Mouse (Mus musculus) forebrain, postnatal 0 days (tissue): ENCODE data around the gene Cachd1. TPM values are rescaled to one million over a fixed set of nuclear protein-coding genes. Genes with fewer than 3 reads are reported as not detected.

Source experiments
- ATAC-seq: fragments of 200-750 bp; cut with Nextera tagmentation; 2 replicates; pipeline ENCODE4 v1.8.0; 2017; ENCODE audit warnings: mild to moderate bottlenecking, moderate library complexity
- DNase-seq: peaks from one replicate; pipeline ENCODE4 v3.0.0-alpha.2; 2015
- H3K27ac ChIP-seq: fragments of 300-500 bp; sonication (generic); 2 replicates; pipeline ENCODE4 v1.5.1; 2014; ENCODE audit warnings: low read depth, mild to moderate bottlenecking, antibody characterized with exemption, low read length, moderate library complexity, mixed read lengths
- H3K27me3 ChIP-seq: fragments of 300-500 bp; sonication (generic); 2 replicates; pipeline ENCODE4 v1.6.1; 2014; ENCODE audit warnings: mild to moderate bottlenecking, low read length, mixed read lengths; ENCODE audit not compliant: insufficient read depth
- H3K36me3 ChIP-seq: fragments of 300-500 bp; sonication (generic); 2 replicates; pipeline ENCODE4 v1.6.1; 2014; ENCODE audit warnings: mild to moderate bottlenecking, moderate library complexity; ENCODE audit not compliant: insufficient read depth
- H3K4me1 ChIP-seq: fragments of 300-500 bp; sonication (generic); 2 replicates; pipeline ENCODE4 v1.6.1; 2014; ENCODE audit warnings: antibody characterized with exemption; ENCODE audit not compliant: insufficient read depth
- H3K4me2 ChIP-seq: fragments of 300-500 bp; sonication (generic); 2 replicates; pipeline ENCODE4 v1.6.1; 2014; ENCODE audit warnings: low read depth, mild to moderate bottlenecking, moderate library complexity
- H3K4me3 ChIP-seq: fragments of 300-500 bp; sonication (generic); 2 replicates; pipeline ENCODE4 v1.5.1; 2014; ENCODE audit warnings: low read depth, low read length, mixed read lengths
- H3K9ac ChIP-seq: fragments of 300-500 bp; sonication (generic); 2 replicates; pipeline ENCODE4 v1.6.1; 2014; ENCODE audit warnings: mild to moderate bottlenecking
- H3K9me3 ChIP-seq: fragments of 300-500 bp; sonication (generic); 2 replicates; pipeline ENCODE4 v1.6.1; 2016; ENCODE audit warnings: low read length
- CTCF ChIP-seq: sonication (generic); IDR thresholded peaks from 2 replicates; pipeline ENCODE4 v1.5.1; 2016; ENCODE audit warnings: antibody characterized with exemption, control low read depth, low read depth
- WGBS: fragments of 180-500 bp; shearing (Covaris S2); extraction: QIAGEN DNeasy Blood & Tissue Kit; methylation state at CpG from one replicate; pipeline ENCODE4 v1.1.7; 2014; 5-methylcytosine and 5-hydroxymethylcytosine counted together
- polyA plus RNA-seq: library from polyadenylated mRNA; unstranded; fragments of >200 nt; fragmentation: Nextera tagmentation; extraction: Ambion mirVana; gene quantifications from 2 replicates; pipeline ENCODE4 v1.2.1, GENCODE M21; 2015
- total RNA-seq: library from RNA; depleted of rRNA; stranded (reverse); fragments of >200 nt; gene quantifications from 2 replicates; pipeline ENCODE4 v1.2.3, GENCODE M21; 2014

Gene Cachd1
- total and polyA plus RNA-seq, 2 experiments from 2014 or later, result 12.9 to 16.9 TPM

DNA sequence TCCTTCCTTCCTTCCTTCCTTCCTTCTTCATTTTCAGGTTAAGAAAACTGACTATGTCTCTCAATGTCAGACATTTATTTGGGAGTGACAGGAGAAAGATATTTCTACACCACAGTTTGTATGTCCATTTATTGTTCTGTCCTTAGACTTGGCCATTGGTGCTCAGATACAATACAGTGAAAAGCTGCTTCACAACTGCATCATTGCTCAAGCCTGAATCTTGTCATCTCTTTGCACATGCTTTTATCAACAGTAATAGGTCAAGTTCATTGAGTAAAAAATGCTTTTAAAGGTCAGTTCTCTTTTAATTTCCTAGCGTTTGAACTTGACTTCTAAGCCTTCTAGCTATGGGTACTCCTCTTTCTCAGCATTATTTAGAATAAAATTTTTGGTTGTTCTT is 141.0 kb downstream of the Cachd1 start:
- ATAC-seq (no peak), DNase-seq (no peak)
- Histone ChIP-seq H3K9ac (no peak overlapping the region), H3K4me1 (peaks cover 9% of the 10 kb centered on the region; the same call in 1 of the 2 replicates), H3K36me3 (no peaks in the 10 kb centered on the region; the same call in 1 of the 2 replicates), H3K27me3 (no peaks in the 10 kb centered on the region), H3K27ac (no peak overlapping the region), H3K9me3 (no peaks in the 10 kb centered on the region), H3K4me3 (no peak overlapping the region), H3K4me2 (no peak overlapping the region)
- WGBS, result 94% methylated on average over 1 of the region's 1 CpGs
- TF ChIP-seq CTCF, result no peak

DNA sequence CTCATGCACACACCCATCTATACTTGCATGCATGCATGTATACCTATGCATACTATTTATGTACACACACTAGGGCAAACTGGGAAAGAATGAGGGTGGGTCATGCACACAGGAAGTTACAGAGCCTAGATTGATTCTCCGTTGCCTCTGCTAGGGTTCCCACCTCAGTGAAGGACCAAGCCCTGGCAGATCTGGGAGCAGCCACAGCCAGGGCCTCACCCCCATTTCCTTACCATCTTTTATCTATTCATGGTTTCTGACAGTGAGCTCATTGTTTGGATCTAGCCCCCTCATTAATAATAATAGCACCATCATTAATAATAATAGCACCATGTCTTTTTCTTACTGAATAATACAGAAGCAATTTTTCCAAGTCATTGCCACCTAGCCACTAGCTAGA is 143.9 kb downstream of the Cachd1 start:
- no peak overlapping the region for H3K9ac ChIP-seq
- H3K36me3 ChIP-seq, result no peaks in the 10 kb centered on the region; the same call in 1 of the 2 replicates
- DNase-seq, result no peak
- H3K27ac ChIP-seq, result no peak overlapping the region
- no peaks in the 10 kb centered on the region for H3K27me3 ChIP-seq
- ATAC-seq, result no peak
- no peaks in the 10 kb centered on the region for H3K9me3 ChIP-seq
- TF ChIP-seq CTCF, result no peak
- no peak overlapping the region for H3K4me2 ChIP-seq
- 46% methylated on average over 1 of the region's 1 CpGs for WGBS
- H3K4me1 ChIP-seq, result peaks cover 9% of the 10 kb centered on the region; the same call in 1 of the 2 replicates
- H3K4me3 ChIP-seq, result no peak overlapping the region

DNA sequence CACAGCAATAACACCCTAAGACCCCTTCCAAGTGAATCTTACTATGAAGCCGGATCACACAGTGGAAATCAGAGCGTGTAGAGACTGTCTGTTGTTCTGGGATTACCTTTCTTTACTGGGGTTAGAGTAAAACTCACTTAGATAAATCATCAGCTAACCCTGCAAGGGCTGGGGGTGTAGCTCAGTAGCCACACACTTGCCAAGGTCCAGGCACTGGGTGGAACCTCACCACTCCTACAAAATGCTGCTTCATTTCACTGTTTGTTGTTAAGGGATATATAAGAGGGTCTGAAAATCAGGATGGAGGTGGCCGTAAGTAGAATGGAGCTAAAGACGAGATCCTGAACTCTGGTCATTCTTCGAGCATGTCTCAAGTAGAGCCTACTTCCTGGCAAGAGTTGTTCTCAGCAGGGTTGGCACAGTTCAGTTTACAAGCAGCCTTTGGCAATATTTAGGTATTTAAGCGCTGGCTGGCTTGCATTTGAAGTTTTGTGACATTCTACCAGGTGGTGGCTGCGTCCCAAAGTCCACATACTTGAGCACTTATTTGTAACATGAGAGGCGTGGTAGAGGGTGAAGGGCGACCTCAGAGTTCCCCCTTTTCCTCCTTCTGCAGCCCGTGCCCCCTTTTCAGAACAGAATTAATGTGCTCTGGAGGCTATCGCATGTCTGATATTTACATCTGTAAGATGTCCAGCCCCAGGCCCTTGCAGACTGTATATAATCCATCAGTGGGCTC is 146.5 kb downstream of the Cachd1 start:
- H3K4me1 ChIP-seq, result peaks cover 9% of the 10 kb centered on the region; the same call in 1 of the 2 replicates
- no peak overlapping the region for H3K27ac ChIP-seq
- no peaks in the 10 kb centered on the region for H3K27me3 ChIP-seq
- H3K36me3 ChIP-seq, result no peaks in the 10 kb centered on the region; the same call in 1 of the 2 replicates
- ATAC-seq (no peak), DNase-seq (no peak)
- no peak overlapping the region for H3K9ac ChIP-seq
- 73% methylated on average over 11 of the region's 11 CpGs for WGBS
- H3K4me3 ChIP-seq, result no peak overlapping the region
- no peak for TF ChIP-seq CTCF
- H3K4me2 ChIP-seq, result no peak overlapping the region
- H3K9me3 ChIP-seq, result no peaks in the 10 kb centered on the region

DNA sequence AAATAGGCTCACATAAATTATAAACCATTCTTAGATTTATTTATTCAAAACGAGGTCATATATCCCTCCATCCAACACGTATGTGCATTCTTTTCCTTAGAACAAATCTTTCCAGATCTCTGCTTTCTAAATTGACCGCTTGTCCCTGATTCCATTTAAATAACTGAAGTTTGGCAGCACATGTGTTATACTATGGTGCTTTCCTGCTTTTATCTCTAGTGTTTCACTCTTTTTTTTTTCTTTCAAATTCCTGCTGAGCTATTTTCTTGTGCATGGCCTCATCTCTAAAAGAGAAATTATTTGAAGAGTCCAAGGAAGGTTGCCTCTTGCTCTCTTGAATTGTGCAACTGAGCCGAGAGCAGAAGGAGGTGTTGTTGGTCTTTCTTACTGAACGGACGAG is 147.1 kb downstream of the Cachd1 start:
- WGBS, result 65% methylated on average over 6 of the region's 6 CpGs
- no peak for ATAC-seq

DNA sequence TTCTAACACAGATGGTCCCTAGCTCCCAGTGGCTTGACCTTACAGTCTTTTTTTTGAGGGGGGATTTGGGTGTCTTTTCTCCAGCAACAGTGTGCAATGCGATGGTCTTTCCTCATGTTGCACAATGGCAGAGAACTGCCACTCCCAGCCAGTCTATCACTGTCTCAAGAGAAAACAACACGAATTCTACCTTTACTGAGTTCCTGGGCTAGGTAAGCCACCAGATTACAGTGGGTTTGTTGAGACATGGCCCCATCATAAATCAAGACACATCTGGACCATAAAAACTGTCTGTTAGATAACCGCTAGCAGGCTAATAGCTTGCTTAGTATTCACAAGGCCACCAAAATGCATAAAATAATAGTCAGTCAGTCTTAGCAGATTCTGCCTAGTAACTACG is 147.8 kb downstream of the Cachd1 start:
- no peak overlapping the region for H3K9ac ChIP-seq
- H3K4me1 ChIP-seq, result peaks cover 9% of the 10 kb centered on the region; the same call in 1 of the 2 replicates
- TF ChIP-seq CTCF, result no peak
- H3K4me3 ChIP-seq, result no peak overlapping the region
- no peaks in the 10 kb centered on the region for H3K9me3 ChIP-seq
- no peaks in the 10 kb centered on the region for H3K27me3 ChIP-seq
- H3K4me2 ChIP-seq, result no peak overlapping the region
- ATAC-seq (no peak), DNase-seq (no peak)
- H3K36me3 ChIP-seq, result no peaks in the 10 kb centered on the region; the same call in 1 of the 2 replicates
- 92% methylated on average over 4 of the region's 4 CpGs for WGBS
- H3K27ac ChIP-seq, result no peak overlapping the region

More for the DNA sequence above, 147.1 kb downstream of the Cachd1 start:
- no peak for DNase-seq
- no peak for TF ChIP-seq CTCF
- H3K36me3 ChIP-seq, result no peaks in the 10 kb centered on the region; the same call in 1 of the 2 replicates
- no peaks in the 10 kb centered on the region for H3K9me3 ChIP-seq
- no peak overlapping the region for H3K4me2 ChIP-seq
- H3K9ac ChIP-seq, result no peak overlapping the region
- H3K4me1 ChIP-seq, result peaks cover 9% of the 10 kb centered on the region; the same call in 1 of the 2 replicates
- no peaks in the 10 kb centered on the region for H3K27me3 ChIP-seq
- no peak overlapping the region for H3K27ac ChIP-seq
- no peak overlapping the region for H3K4me3 ChIP-seq

DNA sequence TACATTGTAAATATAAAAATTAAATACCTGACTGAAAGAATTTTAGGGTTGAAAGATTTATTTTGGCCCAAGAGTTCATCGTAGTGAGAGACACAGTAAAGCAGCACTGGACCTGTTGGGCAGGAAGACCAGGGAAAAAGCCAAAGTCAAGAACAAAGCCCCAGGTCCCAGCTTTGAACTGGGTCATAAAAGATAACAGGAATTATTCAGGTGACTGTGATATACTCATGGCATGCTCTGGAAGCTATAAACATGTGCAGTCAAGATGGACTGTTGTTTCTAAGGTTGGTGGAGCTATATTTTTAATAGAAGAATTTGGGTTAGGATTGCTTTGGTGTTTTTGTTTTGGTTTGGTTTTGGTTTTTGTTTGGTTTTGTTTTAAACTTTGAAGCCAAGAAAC is 148.7 kb downstream of the Cachd1 start:
- WGBS, result 93% methylated on average over 1 of the region's 1 CpGs
- Histone ChIP-seq H3K27ac (no peak overlapping the region), H3K4me1 (peaks cover 9% of the 10 kb centered on the region; the same call in 1 of the 2 replicates), H3K27me3 (no peaks in the 10 kb centered on the region), H3K9me3 (no peaks in the 10 kb centered on the region), H3K9ac (no peak overlapping the region), H3K4me3 (no peak overlapping the region), H3K4me2 (no peak overlapping the region), H3K36me3 (no peaks in the 10 kb centered on the region; the same call in 1 of the 2 replicates)
- DNase-seq, result no peak
- TF ChIP-seq CTCF, result no peak
- no peak for ATAC-seq

DNA sequence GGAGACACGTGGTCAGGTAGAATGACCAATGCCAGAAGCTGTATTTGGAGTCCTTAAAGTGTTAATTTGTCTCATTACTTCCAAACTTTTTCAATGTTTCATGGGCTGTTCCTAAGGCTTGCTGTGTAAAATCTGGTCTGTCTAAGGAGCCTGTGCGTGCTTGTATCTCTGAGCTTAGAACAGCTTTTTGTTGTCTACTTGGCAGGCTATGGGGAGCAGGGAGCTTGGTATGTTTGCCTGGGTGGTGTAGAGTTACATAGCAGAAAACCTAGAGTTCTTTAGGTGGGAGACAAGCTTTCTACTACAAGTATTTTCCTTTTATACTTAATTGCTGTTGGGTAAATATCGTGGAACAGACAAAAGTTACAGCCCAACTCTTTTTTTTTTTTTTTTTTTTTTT is 150.1 kb downstream of the Cachd1 start:
- H3K27ac ChIP-seq, result no peak overlapping the region
- no peak for DNase-seq
- H3K4me1 ChIP-seq, result no peaks in the 10 kb centered on the region
- no peak for TF ChIP-seq CTCF
- 78% methylated on average over 3 of the region's 3 CpGs for whole genome bisulfite sequencing
- no peak overlapping the region for H3K4me2 ChIP-seq
- no peaks in the 10 kb centered on the region for H3K36me3 ChIP-seq
- ATAC-seq, result no peak
- no peaks in the 10 kb centered on the region for H3K9me3 ChIP-seq
- no peak overlapping the region for H3K4me3 ChIP-seq
- no peaks in the 10 kb centered on the region for H3K27me3 ChIP-seq
- H3K9ac ChIP-seq, result no peak overlapping the region
